Comparison of ENCODE assay signal across 10 mouse cellular contexts in the genomic region with DNA sequence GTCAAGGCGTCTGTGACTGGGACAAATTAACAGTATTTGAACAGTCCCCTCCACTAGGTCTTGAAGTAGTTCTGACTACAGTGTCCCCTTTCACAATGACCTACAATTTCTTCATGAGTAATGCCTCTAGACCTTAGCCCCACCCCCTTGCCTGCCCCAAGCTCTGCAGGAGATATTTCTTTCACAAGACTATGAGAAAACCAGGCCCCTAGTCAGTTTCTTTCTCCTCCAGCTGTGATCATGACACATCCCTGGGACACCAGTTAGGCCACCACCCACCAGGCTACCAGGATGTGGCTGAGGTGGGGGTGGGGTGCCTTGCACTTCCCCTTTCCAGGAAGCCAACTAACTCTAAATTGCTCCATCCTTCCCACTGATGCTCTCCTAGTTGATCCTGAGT. TPM values are rescaled to one million over a fixed set of nuclear protein-coding genes. Genes with fewer than 3 reads are reported as not detected.
DNase-seq lines count a peak whose midpoint lies in the region; ATAC-seq and TF ChIP-seq lines count a peak whose summit lies in the region.
"Had no signal": no experiment of that assay in that cellular context is flagged by ENCODE, and none has a peak within 500 bp of the region (broad histone marks: within the 10 kb centered on the region; RNA-seq: fewer than 3 reads in every experiment).

No protein-coding gene starts in this region.

- no peak overlapping the region for H3K27ac ChIP-seq in layer of hippocampus, adult 2 months
- peak overlapping the region; percentile 51 for H3K27ac ChIP-seq in macrophage
- no peak overlapping the region for H3K27ac ChIP-seq in forebrain, embryonic 11.5 days (ENCODE audit: low read depth, low read length)
- no peak overlapping the region for H3K27ac ChIP-seq in kidney, embryonic 16.5 days (ENCODE audit: low read length)
- H3K27ac ChIP-seq: hindbrain, embryonic 15.5 days had no signal

- DNase-seq in layer of hippocampus, adult 9-11 months: peak; percentile 37
- no peak for DNase-seq in layer of hippocampus, adult 2 months (ENCODE audit: low spot score in 2 of 2)
- peak; percentile 8 for DNase-seq in R1 (ENCODE audit: low read depth, low spot score)
- peak; percentile 23 for DNase-seq in gastrocnemius, postnatal 25 days
- DNase-seq in forebrain, embryonic 11.5 days (ENCODE audit: low spot score): no peak

- H3K9me3 ChIP-seq in forebrain, embryonic 11.5 days (ENCODE audit: control insufficient read depth, low read length): no peaks in the 10 kb centered on the region
- H3K9me3 ChIP-seq in kidney, embryonic 16.5 days (ENCODE audit: low read length): no peaks in the 10 kb centered on the region
- H3K9me3 ChIP-seq: hindbrain, embryonic 15.5 days had no signal

- H3K4me1 ChIP-seq in forebrain, embryonic 11.5 days (replicated peaks; ENCODE audit: control insufficient read depth, insufficient read depth, low read length): no peaks in the 10 kb centered on the region
- no peaks in the 10 kb centered on the region for H3K4me1 ChIP-seq in kidney, embryonic 16.5 days (ENCODE audit: insufficient read depth, low read length)
- H3K4me1 ChIP-seq: hindbrain, embryonic 15.5 days had no signal

- WGBS in macrophage (ENCODE audit: missing documents): 71% methylated on average over 1 of the region's 1 CpGs
- 79% methylated on average over 1 of the region's 1 CpGs for WGBS in forebrain, embryonic 11.5 days
- WGBS in kidney, embryonic 16.5 days: 70% methylated on average over 1 of the region's 1 CpGs

- H3K36me3 ChIP-seq in macrophage (ENCODE audit: inconsistent target): no peaks in the 10 kb centered on the region
- no peaks in the 10 kb centered on the region for H3K36me3 ChIP-seq in forebrain, embryonic 11.5 days (ENCODE audit: control insufficient read depth, insufficient read depth, low read length)
- no peaks in the 10 kb centered on the region for H3K36me3 ChIP-seq in kidney, embryonic 16.5 days (ENCODE audit: insufficient read depth, low read length)
- H3K36me3 ChIP-seq: hindbrain, embryonic 15.5 days had no signal

- no peak overlapping the region for H3K4me2 ChIP-seq in forebrain, embryonic 11.5 days (ENCODE audit: low read depth, low read length, severe bottlenecking)
- no peak overlapping the region for H3K4me2 ChIP-seq in kidney, embryonic 16.5 days (replicated peaks; ENCODE audit: low read depth, low read length)
- H3K4me2 ChIP-seq: hindbrain, embryonic 15.5 days had no signal

- no peak overlapping the region for H3K4me3 ChIP-seq in layer of hippocampus, adult 2 months
- no peak overlapping the region for H3K4me3 ChIP-seq in macrophage (ENCODE audit: inconsistent target)
- no peak overlapping the region for H3K4me3 ChIP-seq in forebrain, embryonic 11.5 days (ENCODE audit: low read depth, low read length)
- H3K4me3 ChIP-seq in kidney, embryonic 16.5 days (ENCODE audit: low read length): no peak overlapping the region
- H3K4me3 ChIP-seq: hindbrain, embryonic 15.5 days; myocyte had no signal

- no peaks in the 10 kb centered on the region for H3K27me3 ChIP-seq in forebrain, embryonic 11.5 days (ENCODE audit: control insufficient read depth, insufficient read depth, low read length)
- no peaks in the 10 kb centered on the region for H3K27me3 ChIP-seq in kidney, embryonic 16.5 days (ENCODE audit: insufficient read depth, low read length)
- H3K27me3 ChIP-seq: hindbrain, embryonic 15.5 days had no signal

- H3K9ac ChIP-seq in forebrain, embryonic 11.5 days (ENCODE audit: low read length): no peak overlapping the region
- no peak overlapping the region for H3K9ac ChIP-seq in kidney, embryonic 16.5 days (replicated peaks; ENCODE audit: low read length)
- H3K9ac ChIP-seq: hindbrain, embryonic 15.5 days had no signal

- no peak for TF ChIP-seq CTCF in layer of hippocampus, adult 2 months (conservative IDR thresholded peaks at IDR 0.05)

- no peak for ATAC-seq in activated CD4-positive, CD25-positive, alpha-beta regulatory T cell, adult 4 months
- ATAC-seq in forebrain, embryonic 11.5 days (replicated peaks; ENCODE audit: low FRiP score): no peak
- no peak for ATAC-seq in kidney, embryonic 16.5 days (ENCODE audit: low FRiP score, low TSS enrichment)

- H3K79me2 ChIP-seq in macrophage (ENCODE audit: inconsistent target): no peaks in the 10 kb centered on the region

RNA-seq across cellular contexts. Expression of gene Il13ra1, which starts 29.0 kb away (rescaled TPM):
- 1 to 10 TPM; 3.4 to 4.6 TPM for total RNA-seq in layer of hippocampus, adult 2 months (2021)
- 1 to 10 TPM; 2.1 to 2.2 TPM for total RNA-seq in gastrocnemius, postnatal 25 days (2021)
- total RNA-seq in macrophage (2018; cell fraction: chromatin; rRNA removed): 10 to 100 TPM in 1 of 26 experiments, 1 to 10 TPM in 23, under 1 TPM in 2; 0.74 to 11.5 (median 2.3) TPM
- 10 to 100 TPM in 13 of 26 experiments, 1 to 10 TPM in 13; 4.0 to 16.4 (median 10.1) TPM for total RNA-seq in macrophage (2018; cell fraction: cytosol; rRNA removed)
- total RNA-seq in macrophage (2018; cell fraction: nucleus; rRNA removed): 10 to 100 TPM in 13 of 26 experiments, 1 to 10 TPM in 13; 4.8 to 21.4 (median 10.3) TPM
- 7.8 to 19.6 TPM (median 13.6 TPM) in 3 replicates for polyA plus RNA-seq in macrophage (2018)
- polyA plus RNA-seq in activated CD4-positive, CD25-positive, alpha-beta regulatory T cell, adult 4 months (2017; shearing (Covaris generic)): under 1 TPM; 0.09 to 0.48 TPM
- polyA plus RNA-seq in forebrain, embryonic 11.5 days (2014; fragmentation: Nextera tagmentation; extraction: Ambion mirVana): 3.4 and 3.8 TPM in 2 replicates
- polyA plus RNA-seq in kidney, embryonic 16.5 days (2015; fragmentation: Nextera tagmentation; extraction: Ambion mirVana): 32.5 and 34.7 TPM in 2 replicates

Comparison
In these comparisons a context has a peak if more than half of its experiments do, and no peak if none do; other contexts are left out.
1. DNase-seq: peak in layer of hippocampus, adult 9-11 months (single experiment), R1 (single experiment) and gastrocnemius, postnatal 25 days (single experiment); none in layer of hippocampus, adult 2 months (0 of 2) and forebrain, embryonic 11.5 days (single experiment).